In genomic region chr12:102284267-102284610, GRCm38 (mm10) we compare ENCODE assay signal across 8 mouse cellular contexts. TPM values are rescaled to one million over a fixed set of nuclear protein-coding genes. Genes with fewer than 3 reads are reported as not detected.
DNase-seq lines count a peak whose midpoint lies in the region; ATAC-seq lines count a peak whose summit lies in the region.

No protein-coding gene starts in this region.

- no peak; the same call in 1 of the 2 replicates for ATAC-seq in lung, embryonic 16.5 days (ENCODE audit: low read depth)
- ATAC-seq in forebrain, embryonic 14.5 days: no peak
- ATAC-seq in limb, embryonic 15.5 days (ENCODE audit: insufficient number of reproducible peaks, low FRiP score, low TSS enrichment, low read depth): no peak
- no peak for ATAC-seq in neural tube, embryonic 15.5 days (ENCODE audit: low FRiP score)

- 5% methylated on average over 9 of the region's 9 CpGs for WGBS in lung, embryonic 16.5 days
- 26% methylated on average over 9 of the region's 9 CpGs for WGBS in forebrain, embryonic 14.5 days
- WGBS in limb, embryonic 15.5 days: 23% methylated on average over 9 of the region's 9 CpGs
- 36% methylated on average over 9 of the region's 9 CpGs for WGBS in neural tube, embryonic 15.5 days

- H3K27me3 ChIP-seq in lung, embryonic 16.5 days (ENCODE audit: control insufficient read depth, insufficient read depth, low read depth, low read length): no peaks in the 10 kb centered on the region; the same call in 1 of the 2 replicates
- H3K27me3 ChIP-seq in forebrain, embryonic 14.5 days (replicated peaks; ENCODE audit: control insufficient read depth, insufficient read depth, low read length): 0 out of 2 replicates have a peak, but pooled peaks cover 4% of the 10 kb centered on the region
- H3K27me3 ChIP-seq in limb, embryonic 15.5 days: no peaks in the 10 kb centered on the region
- 0 out of 2 replicates have a peak, but pooled peaks cover 2% of the 10 kb centered on the region for H3K27me3 ChIP-seq in neural tube, embryonic 15.5 days (replicated peaks)

- peak overlapping the region; percentile 94 for H3K4me2 ChIP-seq in lung, embryonic 16.5 days (ENCODE audit: low read depth, low read length)
- peak overlapping the region; percentile 97 for H3K4me2 ChIP-seq in forebrain, embryonic 14.5 days (ENCODE audit: low read length)
- peak overlapping the region; percentile 91 for H3K4me2 ChIP-seq in limb, embryonic 15.5 days
- peak overlapping the region; percentile 99 for H3K4me2 ChIP-seq in neural tube, embryonic 15.5 days

- no peaks in the 10 kb centered on the region for H3K9me3 ChIP-seq in lung, embryonic 16.5 days (ENCODE audit: control insufficient read depth, low read length)
- no peaks in the 10 kb centered on the region for H3K9me3 ChIP-seq in forebrain, embryonic 14.5 days (replicated peaks; ENCODE audit: control insufficient read depth, low read length)
- H3K9me3 ChIP-seq in limb, embryonic 15.5 days: no peaks in the 10 kb centered on the region
- H3K9me3 ChIP-seq in neural tube, embryonic 15.5 days (replicated peaks): no peaks in the 10 kb centered on the region

- H3K9ac ChIP-seq in lung, embryonic 16.5 days (ENCODE audit: low read length): peak overlapping the region; percentile 90
- no peak overlapping the region for H3K9ac ChIP-seq in forebrain, embryonic 14.5 days (ENCODE audit: low read length)
- no peak overlapping the region for H3K9ac ChIP-seq in limb, embryonic 15.5 days
- H3K9ac ChIP-seq in neural tube, embryonic 15.5 days (replicated peaks): no peak overlapping the region

- no peak for DNase-seq in lung, postnatal 14 days
- DNase-seq in forebrain, embryonic 14.5 days (ENCODE audit: low spot score): no peak
- no peak for DNase-seq in adipocyte (ENCODE audit: low spot score)
- no peak for DNase-seq in spleen, adult 12 weeks (ENCODE audit: low spot score)
- DNase-seq in layer of hippocampus, postnatal 25 days (ENCODE audit: extremely low spot score in 1 of 2, low spot score in 1 of 2): no peak

- H3K4me1 ChIP-seq in lung, embryonic 16.5 days (replicated peaks; ENCODE audit: control insufficient read depth, insufficient read depth, low read length): peaks cover 43% of the 10 kb centered on the region
- H3K4me1 ChIP-seq in forebrain, embryonic 14.5 days (ENCODE audit: control insufficient read depth, insufficient read depth, low read length): peaks cover 11% of the 10 kb centered on the region
- H3K4me1 ChIP-seq in limb, embryonic 15.5 days: peaks cover 58% of the 10 kb centered on the region
- H3K4me1 ChIP-seq in neural tube, embryonic 15.5 days: peaks cover 40% of the 10 kb centered on the region

- peak overlapping the region; percentile 86 for H3K27ac ChIP-seq in lung, embryonic 16.5 days (ENCODE audit: low read length)
- H3K27ac ChIP-seq in forebrain, embryonic 14.5 days (ENCODE audit: low read depth, low read length): no peak overlapping the region
- peak overlapping the region; percentile 85; the same call in 1 of the 2 replicates for H3K27ac ChIP-seq in limb, embryonic 15.5 days
- H3K27ac ChIP-seq in neural tube, embryonic 15.5 days (replicated peaks): no peak overlapping the region; the same call in 1 of the 2 replicates

- no peaks in the 10 kb centered on the region for H3K36me3 ChIP-seq in lung, embryonic 16.5 days (ENCODE audit: control insufficient read depth, insufficient read depth, low read length)
- no peaks in the 10 kb centered on the region for H3K36me3 ChIP-seq in forebrain, embryonic 14.5 days (ENCODE audit: control insufficient read depth, insufficient read depth, low read length)
- H3K36me3 ChIP-seq in limb, embryonic 15.5 days: no peaks in the 10 kb centered on the region
- H3K36me3 ChIP-seq in neural tube, embryonic 15.5 days: no peaks in the 10 kb centered on the region

- peak overlapping the region; percentile 71 for H3K4me3 ChIP-seq in lung, embryonic 16.5 days (ENCODE audit: low read length)
- no peak overlapping the region for H3K4me3 ChIP-seq in forebrain, embryonic 14.5 days (ENCODE audit: low read depth, low read length)
- peak overlapping the region; percentile 64 for H3K4me3 ChIP-seq in limb, embryonic 15.5 days
- peak overlapping the region; percentile 59 for H3K4me3 ChIP-seq in neural tube, embryonic 15.5 days (replicated peaks)

RNA-seq across cellular contexts. Expression of gene Rin3, which starts 1.4 kb away (rescaled TPM):
- polyA plus RNA-seq in lung, embryonic 16.5 days (2015; fragmentation: Nextera tagmentation; extraction: Ambion mirVana): 16.4 and 16.7 TPM in 2 replicates
- polyA plus RNA-seq in forebrain, embryonic 14.5 days (2014; fragmentation: Nextera tagmentation; extraction: Ambion mirVana): 1.9 and 2.9 TPM in 2 replicates
- polyA plus RNA-seq in limb, embryonic 15.5 days (2015; fragmentation: Nextera tagmentation; extraction: Ambion mirVana): 9.3 and 10.5 TPM in 2 replicates
- polyA plus RNA-seq in neural tube, embryonic 15.5 days (2015; fragmentation: Nextera tagmentation; extraction: Ambion mirVana): 3.2 and 6.7 TPM in 2 replicates
- 1 to 10 TPM; 2.5 to 3.1 TPM for total RNA-seq in layer of hippocampus, postnatal 25 days (2021)

Comparison
In these comparisons a context has a peak if more than half of its experiments do, and no peak if none do; other contexts are left out.
1. H3K27ac ChIP-seq: peak in lung, embryonic 16.5 days (single experiment) and limb, embryonic 15.5 days (single experiment); none in forebrain, embryonic 14.5 days (single experiment) and neural tube, embryonic 15.5 days (single experiment).
2. Peak in every context shown above with its lines, with median percentiles within 50 percentile points of each other: H3K4me2 ChIP-seq.